ENCODE assay signal across 9 mouse cellular contexts in genomic region chr14:20378313-20379061, GRCm38 (mm10). TPM values are rescaled to one million over a fixed set of nuclear protein-coding genes. Genes with fewer than 3 reads are reported as not detected.
DNase-seq lines count a peak whose midpoint lies in the region; ATAC-seq lines count a peak whose summit lies in the region.
"Had no signal": no experiment of that assay in that cellular context is flagged by ENCODE, and none has a peak within 500 bp of the region (broad histone marks: within the 10 kb centered on the region; RNA-seq: fewer than 3 reads in every experiment).

No protein-coding gene starts in this region.

- no peaks in the 10 kb centered on the region for H3K4me1 ChIP-seq in hindbrain, embryonic 10.5 days (replicated peaks)
- no peaks in the 10 kb centered on the region for H3K4me1 ChIP-seq in hindbrain, embryonic 13.5 days (replicated peaks)
- H3K4me1 ChIP-seq in intestine, embryonic 16.5 days (ENCODE audit: control insufficient read depth, insufficient read depth, low read length) = 0 out of 2 replicates have a peak, but pooled peaks cover 5% of the 10 kb centered on the region
- peaks cover 15% of the 10 kb centered on the region for H3K4me1 ChIP-seq in lung, embryonic 15.5 days

- DNase-seq in hindbrain, embryonic 10.5 days (ENCODE audit: low spot score) = peak; percentile 33
- DNase-seq in adrenal gland, postnatal 10 days = peak; percentile 71
- DNase-seq in spleen, postnatal 10 days (ENCODE audit: low spot score in 2 of 2) = peak; percentile 35 to 72
- no peak for DNase-seq in layer of hippocampus, adult 18-20 months (ENCODE audit: low spot score in 2 of 2)

- peaks cover 95% of the 10 kb centered on the region for H3K36me3 ChIP-seq in hindbrain, embryonic 10.5 days
- H3K36me3 ChIP-seq in hindbrain, embryonic 13.5 days = peaks cover 80% of the 10 kb centered on the region
- 0 out of 2 replicates have a peak, but pooled peaks cover 4% of the 10 kb centered on the region for H3K36me3 ChIP-seq in intestine, embryonic 16.5 days (ENCODE audit: control insufficient read depth, insufficient read depth, low read length)
- peaks cover 36% of the 10 kb centered on the region; the same call in 1 of the 2 replicates for H3K36me3 ChIP-seq in lung, embryonic 15.5 days

- no peak overlapping the region for H3K4me3 ChIP-seq in hindbrain, embryonic 10.5 days
- H3K4me3 ChIP-seq in hindbrain, embryonic 13.5 days = no peak overlapping the region
- no peak overlapping the region for H3K4me3 ChIP-seq in intestine, embryonic 16.5 days (ENCODE audit: low read length)
- no peak overlapping the region for H3K4me3 ChIP-seq in lung, embryonic 15.5 days
- H3K4me3 ChIP-seq: megakaryocyte, embryonic 14.5 days had no signal

- WGBS in hindbrain, embryonic 10.5 days = 47% methylated on average over 13 of the region's 13 CpGs
- 47% methylated on average over 13 of the region's 13 CpGs for WGBS in hindbrain, embryonic 13.5 days
- WGBS in intestine, embryonic 16.5 days = 37% methylated on average over 13 of the region's 13 CpGs
- 28% methylated on average over 13 of the region's 13 CpGs for WGBS in lung, embryonic 15.5 days

- H3K9ac ChIP-seq in hindbrain, embryonic 13.5 days = no peak overlapping the region
- no peak overlapping the region for H3K9ac ChIP-seq in intestine, embryonic 16.5 days (ENCODE audit: low read depth, low read length)
- H3K9ac ChIP-seq in lung, embryonic 15.5 days = no peak overlapping the region

- H3K27ac ChIP-seq in hindbrain, embryonic 10.5 days = no peak overlapping the region
- H3K27ac ChIP-seq in hindbrain, embryonic 13.5 days = no peak overlapping the region
- H3K27ac ChIP-seq in intestine, embryonic 16.5 days (ENCODE audit: low read length) = no peak overlapping the region; the same call in 1 of the 2 replicates
- 0 out of 2 replicates have a peak overlapping the region, but pooled peaks have one; percentile 1 for H3K27ac ChIP-seq in lung, embryonic 15.5 days

- no peaks in the 10 kb centered on the region for H3K9me3 ChIP-seq in hindbrain, embryonic 10.5 days
- no peaks in the 10 kb centered on the region for H3K9me3 ChIP-seq in hindbrain, embryonic 13.5 days
- no peaks in the 10 kb centered on the region for H3K9me3 ChIP-seq in intestine, embryonic 16.5 days (ENCODE audit: control insufficient read depth, low read length)
- no peaks in the 10 kb centered on the region for H3K9me3 ChIP-seq in lung, embryonic 15.5 days
- H3K9me3 ChIP-seq: megakaryocyte, embryonic 14.5 days had no signal

- H3K4me2 ChIP-seq in hindbrain, embryonic 13.5 days = no peak overlapping the region
- H3K4me2 ChIP-seq in intestine, embryonic 16.5 days (ENCODE audit: low read depth, low read length) = no peak overlapping the region
- H3K4me2 ChIP-seq in lung, embryonic 15.5 days = no peak overlapping the region; the same call in 1 of the 2 replicates

- ATAC-seq in hindbrain, embryonic 13.5 days (ENCODE audit: low FRiP score) = no peak
- peak; percentile 96 for ATAC-seq in erythroid progenitor cell, adult 5-6 weeks (replicated peaks; ENCODE audit: low FRiP score, poor library complexity, severe bottlenecking)
- peak; percentile 84 for ATAC-seq in intestine, embryonic 16.5 days
- ATAC-seq in lung, embryonic 15.5 days (ENCODE audit: borderline replicate concordance, extremely low read depth, low FRiP score, low TSS enrichment) = peak; percentile 14; the same call in 1 of the 2 replicates

- H3K27me3 ChIP-seq in hindbrain, embryonic 10.5 days (ENCODE audit: insufficient read depth, poor library complexity, severe bottlenecking) = no peaks in the 10 kb centered on the region
- H3K27me3 ChIP-seq in hindbrain, embryonic 13.5 days = no peaks in the 10 kb centered on the region
- H3K27me3 ChIP-seq in intestine, embryonic 16.5 days (replicated peaks; ENCODE audit: control insufficient read depth, insufficient read depth, low read length) = no peaks in the 10 kb centered on the region
- H3K27me3 ChIP-seq in lung, embryonic 15.5 days = no peaks in the 10 kb centered on the region
- H3K27me3 ChIP-seq: megakaryocyte, embryonic 14.5 days had no signal

RNA-seq across cellular contexts. Expression of gene Dnajc9, which starts 10.2 kb away (rescaled TPM):
- 226 and 308 TPM in 2 replicates for polyA plus RNA-seq in hindbrain, embryonic 10.5 days (2016; fragmentation: Nextera tagmentation; extraction: Ambion mirVana)
- polyA plus RNA-seq in hindbrain, embryonic 13.5 days (2015; fragmentation: Nextera tagmentation; extraction: Ambion mirVana) = 125 and 126 TPM in 2 replicates
- total RNA-seq in adrenal gland, postnatal 10 days (2021) = 10 to 100 TPM; 33.7 to 36.6 TPM
- 86.9 and 96.0 TPM in 2 replicates for total RNA-seq in erythroid progenitor cell, adult 5-6 weeks (2015; ENCODE audit: low replicate concordance)
- 210 and 262 TPM in 2 replicates for total RNA-seq in erythroid progenitor cell, adult 5-6 weeks (2017; ENCODE audit: low replicate concordance)
- polyA plus RNA-seq in intestine, embryonic 16.5 days (2015; fragmentation: Nextera tagmentation; extraction: Ambion mirVana) = 99.2 and 119 TPM in 2 replicates
- polyA plus RNA-seq in lung, embryonic 15.5 days (2015; fragmentation: Nextera tagmentation; extraction: Ambion mirVana) = 190 and 191 TPM in 2 replicates
- 10 to 100 TPM; 31.1 to 32.2 TPM for total RNA-seq in layer of hippocampus, adult 18-20 months (2021)

RNA-seq across cellular contexts. Expression of gene Mrps16, which starts 14.9 kb away (rescaled TPM):
- polyA plus RNA-seq in hindbrain, embryonic 10.5 days (2016; fragmentation: Nextera tagmentation; extraction: Ambion mirVana) = 82.3 and 82.6 TPM in 2 replicates
- 61.0 and 64.9 TPM in 2 replicates for polyA plus RNA-seq in hindbrain, embryonic 13.5 days (2015; fragmentation: Nextera tagmentation; extraction: Ambion mirVana)
- total RNA-seq in adrenal gland, postnatal 10 days (2021) = 100 to 1,000 TPM in 1 of 2 experiments, 10 to 100 TPM in 1; 93.8 to 101 TPM
- total RNA-seq in erythroid progenitor cell, adult 5-6 weeks (2015; ENCODE audit: low replicate concordance) = 9.2 and 20.2 TPM in 2 replicates
- 6.9 and 15.9 TPM in 2 replicates for total RNA-seq in erythroid progenitor cell, adult 5-6 weeks (2017; ENCODE audit: low replicate concordance)
- 97.6 and 100 TPM in 2 replicates for polyA plus RNA-seq in intestine, embryonic 16.5 days (2015; fragmentation: Nextera tagmentation; extraction: Ambion mirVana)
- polyA plus RNA-seq in lung, embryonic 15.5 days (2015; fragmentation: Nextera tagmentation; extraction: Ambion mirVana) = 90.3 and 93.7 TPM in 2 replicates
- 10 to 100 TPM; 32.4 to 37.1 TPM for total RNA-seq in layer of hippocampus, adult 18-20 months (2021)

RNA-seq across cellular contexts. Expression of gene Fam149b, which starts 30.5 kb away (rescaled TPM):
- 45.0 and 46.7 TPM in 2 replicates for polyA plus RNA-seq in hindbrain, embryonic 10.5 days (2016; fragmentation: Nextera tagmentation; extraction: Ambion mirVana)
- 43.3 and 44.2 TPM in 2 replicates for polyA plus RNA-seq in hindbrain, embryonic 13.5 days (2015; fragmentation: Nextera tagmentation; extraction: Ambion mirVana)
- 10 to 100 TPM; 29.3 to 35.3 TPM for total RNA-seq in adrenal gland, postnatal 10 days (2021)
- 13.4 and 27.4 TPM in 2 replicates for total RNA-seq in erythroid progenitor cell, adult 5-6 weeks (2015; ENCODE audit: low replicate concordance)
- 17.8 and 24.6 TPM in 2 replicates for total RNA-seq in erythroid progenitor cell, adult 5-6 weeks (2017; ENCODE audit: low replicate concordance)
- 24.8 and 25.6 TPM in 2 replicates for polyA plus RNA-seq in intestine, embryonic 16.5 days (2015; fragmentation: Nextera tagmentation; extraction: Ambion mirVana)
- 32.4 and 35.8 TPM in 2 replicates for polyA plus RNA-seq in lung, embryonic 15.5 days (2015; fragmentation: Nextera tagmentation; extraction: Ambion mirVana)
- total RNA-seq in layer of hippocampus, adult 18-20 months (2021) = 10 to 100 TPM; 46.3 to 47.6 TPM

RNA-seq across cellular contexts. Expression of gene Ecd, which starts 30.6 kb away (rescaled TPM):
- 64.0 and 71.1 TPM in 2 replicates for polyA plus RNA-seq in hindbrain, embryonic 10.5 days (2016; fragmentation: Nextera tagmentation; extraction: Ambion mirVana)
- polyA plus RNA-seq in hindbrain, embryonic 13.5 days (2015; fragmentation: Nextera tagmentation; extraction: Ambion mirVana) = 51.6 and 53.2 TPM in 2 replicates
- total RNA-seq in adrenal gland, postnatal 10 days (2021) = 10 to 100 TPM; 38.8 to 42.3 TPM
- total RNA-seq in erythroid progenitor cell, adult 5-6 weeks (2015; ENCODE audit: low replicate concordance) = 13.7 and 15.1 TPM in 2 replicates
- 13.1 and 23.3 TPM in 2 replicates for total RNA-seq in erythroid progenitor cell, adult 5-6 weeks (2017; ENCODE audit: low replicate concordance)
- polyA plus RNA-seq in intestine, embryonic 16.5 days (2015; fragmentation: Nextera tagmentation; extraction: Ambion mirVana) = 42.5 and 46.9 TPM in 2 replicates
- polyA plus RNA-seq in lung, embryonic 15.5 days (2015; fragmentation: Nextera tagmentation; extraction: Ambion mirVana) = 49.1 and 50.0 TPM in 2 replicates
- total RNA-seq in layer of hippocampus, adult 18-20 months (2021) = 10 to 100 TPM; 31.5 to 32.4 TPM

Comparison
In these comparisons a context has a peak if more than half of its experiments do, and no peak if none do; other contexts are left out.
1. DNase-seq: peak in hindbrain, embryonic 10.5 days (single experiment), adrenal gland, postnatal 10 days (single experiment) and spleen, postnatal 10 days (2 of 2); none in layer of hippocampus, adult 18-20 months (0 of 2).